ENCODE assay signal across 19 mouse cellular contexts in genomic region chr16:10810376-10810775, GRCm38 (mm10). TPM values are rescaled to one million over a fixed set of nuclear protein-coding genes. Genes with fewer than 3 reads are reported as not detected.
"Had no signal": no experiment of that assay in that cellular context is flagged by ENCODE, and none has a peak within 500 bp of the region (broad histone marks: within the 10 kb centered on the region; RNA-seq: fewer than 3 reads in every experiment).

No protein-coding gene starts in this region.

- H3K4me3 ChIP-seq: limb, embryonic 13.5 days; midbrain, embryonic 10.5 days; midbrain, embryonic 15.5 days; neural tube, embryonic 12.5 days had no signal

- H3K36me3 ChIP-seq: limb, embryonic 13.5 days; midbrain, embryonic 10.5 days; midbrain, embryonic 15.5 days; neural tube, embryonic 12.5 days had no signal

- H3K27me3 ChIP-seq: limb, embryonic 13.5 days; midbrain, embryonic 15.5 days; neural tube, embryonic 12.5 days had no signal

- H3K9ac ChIP-seq: limb, embryonic 13.5 days; lung, embryonic 14.5 days; midbrain, embryonic 15.5 days; neural tube, embryonic 12.5 days had no signal

- DNase-seq: kidney, adult 9 months; kidney, postnatal 36 days; layer of hippocampus, adult 9-11 months; left cerebral cortex, postnatal 4 days; lung, embryonic 14.5 days; lung, postnatal 10 days; lung, postnatal 4 days had no signal

- H3K4me2 ChIP-seq: limb, embryonic 13.5 days; liver, embryonic 11.5 days; lung, embryonic 14.5 days; midbrain, embryonic 15.5 days; neural tube, embryonic 12.5 days had no signal

- H3K4me1 ChIP-seq: midbrain, embryonic 10.5 days; midbrain, embryonic 15.5 days; neural tube, embryonic 12.5 days had no signal

- ATAC-seq: midbrain, embryonic 15.5 days had no signal

- H3K27ac ChIP-seq: kidney, postnatal 0 days; limb, embryonic 13.5 days; midbrain, embryonic 10.5 days; midbrain, embryonic 15.5 days; neural tube, embryonic 12.5 days; stomach, postnatal 0 days had no signal

- H3K9me3 ChIP-seq: limb, embryonic 13.5 days; midbrain, embryonic 10.5 days; midbrain, embryonic 15.5 days; neural tube, embryonic 12.5 days had no signal

RNA-seq across cellular contexts. Expression of gene Gm11172, which starts 2.3 kb away (rescaled TPM):
- total RNA-seq: layer of hippocampus, adult 18-20 months; left cerebral cortex, postnatal 4 days; megakaryocyte, adult 5-6 weeks; monocyte, adult 5-6 weeks; neutrophil, adult 5-6 weeks had no signal
- polyA plus RNA-seq: kidney, postnatal 0 days; limb, embryonic 13.5 days; liver, embryonic 11.5 days; liver, embryonic 16.5 days; lung, embryonic 14.5 days; midbrain, embryonic 10.5 days; midbrain, embryonic 15.5 days; neural tube, embryonic 12.5 days; stomach, postnatal 0 days had no signal

RNA-seq across cellular contexts. Expression of gene Prm1, which starts 4.7 kb away (rescaled TPM):
- total RNA-seq: layer of hippocampus, adult 18-20 months; left cerebral cortex, postnatal 4 days; megakaryocyte, adult 5-6 weeks; neutrophil, adult 5-6 weeks had no signal
- polyA plus RNA-seq: kidney, postnatal 0 days; liver, embryonic 11.5 days; liver, embryonic 16.5 days; lung, embryonic 14.5 days; midbrain, embryonic 10.5 days; neural tube, embryonic 12.5 days had no signal

RNA-seq across cellular contexts. Expression of gene Prm2, which starts 14.4 kb away (rescaled TPM):
- total RNA-seq: layer of hippocampus, adult 18-20 months; left cerebral cortex, postnatal 4 days; megakaryocyte, adult 5-6 weeks; neutrophil, adult 5-6 weeks had no signal
- polyA plus RNA-seq: kidney, postnatal 0 days; limb, embryonic 13.5 days; liver, embryonic 11.5 days; liver, embryonic 16.5 days; lung, embryonic 14.5 days; midbrain, embryonic 10.5 days; midbrain, embryonic 15.5 days; neural tube, embryonic 12.5 days; stomach, postnatal 0 days had no signal

RNA-seq across cellular contexts. Expression of gene Prm3, which starts 19.7 kb away (rescaled TPM):
- total RNA-seq: layer of hippocampus, adult 18-20 months; left cerebral cortex, postnatal 4 days; megakaryocyte, adult 5-6 weeks; monocyte, adult 5-6 weeks; neutrophil, adult 5-6 weeks had no signal
- polyA plus RNA-seq: kidney, postnatal 0 days; limb, embryonic 13.5 days; liver, embryonic 11.5 days; liver, embryonic 16.5 days; lung, embryonic 14.5 days; midbrain, embryonic 10.5 days; midbrain, embryonic 15.5 days; neural tube, embryonic 12.5 days; stomach, postnatal 0 days had no signal

RNA-seq across cellular contexts. Expression of gene Tnp2, which starts 21.9 kb away (rescaled TPM):
- total RNA-seq: layer of hippocampus, adult 18-20 months; left cerebral cortex, postnatal 4 days; megakaryocyte, adult 5-6 weeks; monocyte, adult 5-6 weeks; neutrophil, adult 5-6 weeks had no signal
- polyA plus RNA-seq: kidney, postnatal 0 days; limb, embryonic 13.5 days; liver, embryonic 11.5 days; liver, embryonic 16.5 days; lung, embryonic 14.5 days; midbrain, embryonic 10.5 days; midbrain, embryonic 15.5 days; neural tube, embryonic 12.5 days; stomach, postnatal 0 days had no signal
